In genomic region chr8:84023085-84023484, GRCm38 (mm10) we compare ENCODE assay signal across 11 mouse cellular contexts. TPM values are rescaled to one million over a fixed set of nuclear protein-coding genes. Genes with fewer than 3 reads are reported as not detected.
A peak's percentile ranks its signal among the peaks of the same experiment; 100 is the strongest.
DNase-seq lines count a peak whose midpoint lies in the region; ATAC-seq and TF ChIP-seq lines count a peak whose summit lies in the region.
"Had no signal": no experiment of that assay in that cellular context is flagged by ENCODE, and none has a peak within 500 bp of the region (broad histone marks: within the 10 kb centered on the region; RNA-seq: fewer than 3 reads in every experiment).

No protein-coding gene starts in this region.

- peak; percentile 72; the same call in 1 of the 2 replicates for TF ChIP-seq EP300 in ES-Bruce4 (IDR thresholded peaks at IDR 0.05; ENCODE audit: insufficient read depth, low read depth, low read length)

- H3K9ac ChIP-seq in ES-Bruce4 (ENCODE audit: low read depth, poor library complexity, severe bottlenecking), result no peak overlapping the region
- no peak overlapping the region for H3K9ac ChIP-seq in lung, embryonic 15.5 days
- no peak overlapping the region for H3K9ac ChIP-seq in hindbrain, embryonic 12.5 days
- H3K9ac ChIP-seq in hindbrain, postnatal 0 days (replicated peaks; ENCODE audit: low read length), result no peak overlapping the region

- H3K27me3 ChIP-seq in ES-Bruce4 (ENCODE audit: control insufficient read depth, insufficient read depth, low read length, poor library complexity, severe bottlenecking), result no peaks in the 10 kb centered on the region
- H3K27me3 ChIP-seq in lung, embryonic 15.5 days, result peaks cover 50% of the 10 kb centered on the region
- peaks cover 69% of the 10 kb centered on the region for H3K27me3 ChIP-seq in hindbrain, embryonic 12.5 days
- H3K27me3 ChIP-seq in cerebellum, adult 2 months (ENCODE audit: control insufficient read depth, insufficient read depth, low read length), result peaks cover 2% of the 10 kb centered on the region; the same call in 1 of the 2 replicates
- no peaks in the 10 kb centered on the region for H3K27me3 ChIP-seq in hindbrain, postnatal 0 days (ENCODE audit: insufficient read depth, low read length)

- H3K27ac ChIP-seq in ES-Bruce4 (ENCODE audit: insufficient read depth, low read length), result peak overlapping the region; percentile 55
- peak overlapping the region; percentile 26; the same call in 1 of the 2 replicates for H3K27ac ChIP-seq in lung, embryonic 15.5 days
- H3K27ac ChIP-seq in hindbrain, embryonic 12.5 days, result no peak overlapping the region
- no peak overlapping the region for H3K27ac ChIP-seq in cerebellum, adult 2 months (ENCODE audit: insufficient read depth, low read length)
- no peak overlapping the region for H3K27ac ChIP-seq in hindbrain, postnatal 0 days

- peak overlapping the region; percentile 14 for H3K4me2 ChIP-seq in lung, embryonic 15.5 days
- no peak overlapping the region for H3K4me2 ChIP-seq in hindbrain, embryonic 12.5 days (replicated peaks)
- H3K4me2 ChIP-seq in hindbrain, postnatal 0 days (ENCODE audit: low read depth, low read length), result no peak overlapping the region

- H3K9me3 ChIP-seq in ES-Bruce4 (replicated peaks; ENCODE audit: control insufficient read depth, insufficient read depth, low read length, poor library complexity, severe bottlenecking), result no peaks in the 10 kb centered on the region
- H3K9me3 ChIP-seq in lung, embryonic 15.5 days, result no peaks in the 10 kb centered on the region
- H3K9me3 ChIP-seq in hindbrain, embryonic 12.5 days (replicated peaks), result no peaks in the 10 kb centered on the region
- H3K9me3 ChIP-seq in hindbrain, postnatal 0 days (ENCODE audit: low read length), result no peaks in the 10 kb centered on the region

- peaks cover 4% of the 10 kb centered on the region for H3K36me3 ChIP-seq in ES-Bruce4 (ENCODE audit: control insufficient read depth, insufficient read depth, low read length, poor library complexity, severe bottlenecking)
- no peaks in the 10 kb centered on the region for H3K36me3 ChIP-seq in lung, embryonic 15.5 days
- H3K36me3 ChIP-seq in hindbrain, embryonic 12.5 days, result no peaks in the 10 kb centered on the region
- no peaks in the 10 kb centered on the region for H3K36me3 ChIP-seq in hindbrain, postnatal 0 days (ENCODE audit: insufficient read depth, low read length)

- TF ChIP-seq CTCF in ES-Bruce4 (IDR thresholded peaks at IDR 0.05; ENCODE audit: low read depth, low read length), result no peak
- no peak for TF ChIP-seq CTCF in cerebellum, adult 2 months (IDR thresholded peaks at IDR 0.05; ENCODE audit: borderline replicate concordance, insufficient read depth, low read depth, low read length)
- TF ChIP-seq CTCF in hindbrain, postnatal 0 days (IDR thresholded peaks at IDR 0.05; ENCODE audit: low read depth), result no peak

- 5% methylated on average over 5 of the region's 5 CpGs for WGBS in lung, embryonic 15.5 days
- 51% methylated on average over 5 of the region's 5 CpGs for WGBS in hindbrain, embryonic 12.5 days
- WGBS in cerebellum, adult 2 months, result 29% methylated on average over 5 of the region's 5 CpGs
- WGBS in hindbrain, postnatal 0 days, result 59% methylated on average over 5 of the region's 5 CpGs

- TF ChIP-seq POLR2A in ES-Bruce4 (IDR thresholded peaks at IDR 0.05; ENCODE audit: insufficient read depth, low read length), result no peak
- TF ChIP-seq POLR2A in cerebellum, adult 2 months (IDR thresholded peaks at IDR 0.05; ENCODE audit: borderline replicate concordance, insufficient read depth, low read length), result no peak

- no peak overlapping the region for H3K4me3 ChIP-seq in ES-Bruce4 (ENCODE audit: low read depth, low read length)
- H3K4me3 ChIP-seq in lung, embryonic 15.5 days, result no peak overlapping the region
- H3K4me3 ChIP-seq in hindbrain, embryonic 12.5 days, result no peak overlapping the region
- H3K4me3 ChIP-seq in cerebellum, adult 2 months (replicated peaks; ENCODE audit: insufficient read depth, low read depth, low read length), result no peak overlapping the region
- no peak overlapping the region for H3K4me3 ChIP-seq in hindbrain, postnatal 0 days (ENCODE audit: low read length)

- peaks cover 15% of the 10 kb centered on the region for H3K4me1 ChIP-seq in ES-Bruce4 (ENCODE audit: control insufficient read depth, insufficient read depth, low read length)
- peaks cover 54% of the 10 kb centered on the region for H3K4me1 ChIP-seq in lung, embryonic 15.5 days
- H3K4me1 ChIP-seq in hindbrain, embryonic 12.5 days, result peaks cover 13% of the 10 kb centered on the region
- no peaks in the 10 kb centered on the region; the same call in 1 of the 2 replicates for H3K4me1 ChIP-seq in cerebellum, adult 2 months (ENCODE audit: control insufficient read depth, insufficient read depth, low read length)
- peaks cover 7% of the 10 kb centered on the region; the same call in 1 of the 2 replicates for H3K4me1 ChIP-seq in hindbrain, postnatal 0 days (ENCODE audit: insufficient read depth, low read length)

- ATAC-seq in lung, embryonic 15.5 days (ENCODE audit: borderline replicate concordance, extremely low read depth, low FRiP score, low TSS enrichment), result no peak
- no peak for ATAC-seq in hindbrain, embryonic 12.5 days (ENCODE audit: low FRiP score)
- ATAC-seq in hindbrain, postnatal 0 days, result no peak

- peak; percentile 54 to 72 for DNase-seq in gastrocnemius, adult 8-10 months (ENCODE audit: low spot score in 2 of 2)
- DNase-seq in heart, postnatal 4 days, result peak; percentile 86
- no peak for DNase-seq in cerebellum, adult 2 months
- DNase-seq in hindbrain, postnatal 0 days (ENCODE audit: low spot score), result no peak
- DNase-seq in layer of hippocampus, adult 9-11 months, result no peak
- DNase-seq: right cerebral cortex, postnatal 4 days had no signal

RNA-seq across cellular contexts. Expression of gene Palm3, which starts 1.8 kb away (rescaled TPM):
- polyA plus RNA-seq in ES-Bruce4 (2011; ENCODE audit: insufficient read depth, insufficient read length, low read depth, missing spikeins), result 61.7 and 62.8 TPM in 2 replicates
- under 1 TPM in 2 of 4 experiments, not detected in 2; 0.11 to 0.16 TPM for total RNA-seq in gastrocnemius, adult 8-10 months (2022)
- under 1 TPM; 0.31 to 0.38 TPM for total RNA-seq in heart, postnatal 4 days (2021)
- 6.0 and 6.7 TPM in 2 replicates for polyA plus RNA-seq in lung, embryonic 15.5 days (2015; fragmentation: Nextera tagmentation; extraction: Ambion mirVana)
- polyA plus RNA-seq in hindbrain, embryonic 12.5 days (2016; fragmentation: Nextera tagmentation; extraction: Ambion mirVana), result 8.6 and 10.9 TPM in 2 replicates
- polyA plus RNA-seq in cerebellum, adult 2 months (2012; rRNA removed), result 2.8 and 4.1 TPM in 2 replicates
- total RNA-seq in hindbrain, postnatal 0 days (2014; rRNA removed), result 4.5 and 9.6 TPM in 2 replicates
- 8.2 and 8.8 TPM in 2 replicates for polyA plus RNA-seq in hindbrain, postnatal 0 days (2015; fragmentation: Nextera tagmentation; extraction: Ambion mirVana)

RNA-seq across cellular contexts. Expression of gene 2210011C24Rik, which starts 11.1 kb away (rescaled TPM):
- 11.2 and 15.9 TPM in 2 replicates for polyA plus RNA-seq in ES-Bruce4 (2011; ENCODE audit: insufficient read depth, insufficient read length, low read depth, missing spikeins)
- 1 to 10 TPM; 1.1 to 3.9 (median 2.5) TPM for total RNA-seq in gastrocnemius, adult 8-10 months (2022)
- 1 to 10 TPM in 1 of 2 experiments, under 1 TPM in 1; 0.93 to 1.4 TPM for total RNA-seq in heart, postnatal 4 days (2021)
- polyA plus RNA-seq in lung, embryonic 15.5 days (2015; fragmentation: Nextera tagmentation; extraction: Ambion mirVana), result 2.2 and 2.6 TPM in 2 replicates
- not detected in 2 replicates for polyA plus RNA-seq in hindbrain, embryonic 12.5 days (2016; fragmentation: Nextera tagmentation; extraction: Ambion mirVana)
- 4.6 and 7.8 TPM in 2 replicates for polyA plus RNA-seq in cerebellum, adult 2 months (2012; rRNA removed)
- 0.25 and 4.2 TPM in 2 replicates for total RNA-seq in hindbrain, postnatal 0 days (2014; rRNA removed)
- 1.2 and 1.9 TPM in 2 replicates for polyA plus RNA-seq in hindbrain, postnatal 0 days (2015; fragmentation: Nextera tagmentation; extraction: Ambion mirVana)

RNA-seq across cellular contexts. Expression of gene Il27ra, which starts 19.3 kb away (rescaled TPM):
- 0.33 and 0.61 TPM in 2 replicates for polyA plus RNA-seq in ES-Bruce4 (2011; ENCODE audit: insufficient read depth, insufficient read length, low read depth, missing spikeins)
- under 1 TPM; 0.27 to 0.56 (median 0.43) TPM for total RNA-seq in gastrocnemius, adult 8-10 months (2022)
- total RNA-seq in heart, postnatal 4 days (2021), result 1 to 10 TPM; 4.0 to 4.2 TPM
- polyA plus RNA-seq in lung, embryonic 15.5 days (2015; fragmentation: Nextera tagmentation; extraction: Ambion mirVana), result 1.4 and 2.2 TPM in 2 replicates
- 0.14 and 0.33 TPM in 2 replicates for polyA plus RNA-seq in hindbrain, embryonic 12.5 days (2016; fragmentation: Nextera tagmentation; extraction: Ambion mirVana)
- polyA plus RNA-seq in cerebellum, adult 2 months (2012; rRNA removed), result 0.17 and 0.21 TPM in 2 replicates
- total RNA-seq in hindbrain, postnatal 0 days (2014; rRNA removed), result 0.29 and 0.47 TPM in 2 replicates
- 0.29 and 0.62 TPM in 2 replicates for polyA plus RNA-seq in hindbrain, postnatal 0 days (2015; fragmentation: Nextera tagmentation; extraction: Ambion mirVana)

RNA-seq across cellular contexts. Expression of gene Rln3, which starts 21.7 kb away (rescaled TPM):
- polyA plus RNA-seq in ES-Bruce4 (2011; ENCODE audit: insufficient read depth, insufficient read length, low read depth, missing spikeins), result 1.4 and 1.9 TPM in 2 replicates
- not detected for total RNA-seq in gastrocnemius, adult 8-10 months (2022)
- not detected for total RNA-seq in heart, postnatal 4 days (2021)
- polyA plus RNA-seq in lung, embryonic 15.5 days (2015; fragmentation: Nextera tagmentation; extraction: Ambion mirVana), result not detected in 2 replicates
- not detected in 2 replicates for polyA plus RNA-seq in hindbrain, embryonic 12.5 days (2016; fragmentation: Nextera tagmentation; extraction: Ambion mirVana)
- 2.6 and 7.4 TPM in 2 replicates for polyA plus RNA-seq in cerebellum, adult 2 months (2012; rRNA removed)
- total RNA-seq in hindbrain, postnatal 0 days (2014; rRNA removed), result 9.0 and 18.8 TPM in 2 replicates
- polyA plus RNA-seq in hindbrain, postnatal 0 days (2015; fragmentation: Nextera tagmentation; extraction: Ambion mirVana), result 6.1 and 6.6 TPM in 2 replicates
- total RNA-seq: left cerebral cortex, postnatal 14 days had no signal
- polyA plus RNA-seq: cortical plate, adult 2 months had no signal

RNA-seq across cellular contexts. Expression of gene 1700067K01Rik, which starts 21.8 kb away (rescaled TPM):
- polyA plus RNA-seq in ES-Bruce4 (2011; ENCODE audit: insufficient read depth, insufficient read length, low read depth, missing spikeins), result 1.5 and 2.4 TPM in 2 replicates
- not detected for total RNA-seq in gastrocnemius, adult 8-10 months (2022)
- total RNA-seq in heart, postnatal 4 days (2021), result under 1 TPM in 1 of 2 experiments, not detected in 1; 0.83 TPM
- polyA plus RNA-seq in lung, embryonic 15.5 days (2015; fragmentation: Nextera tagmentation; extraction: Ambion mirVana), result 0.93 and 0.98 TPM in 2 replicates
- 0.89 and 1.5 TPM in 2 replicates for polyA plus RNA-seq in hindbrain, embryonic 12.5 days (2016; fragmentation: Nextera tagmentation; extraction: Ambion mirVana)
- 0.11 and 0.14 TPM in 2 replicates for polyA plus RNA-seq in cerebellum, adult 2 months (2012; rRNA removed)
- not detected in 2 replicates for total RNA-seq in hindbrain, postnatal 0 days (2014; rRNA removed)
- 0.49 and 0.51 TPM in 2 replicates for polyA plus RNA-seq in hindbrain, postnatal 0 days (2015; fragmentation: Nextera tagmentation; extraction: Ambion mirVana)

Comparison
In these comparisons a context has a peak if more than half of its experiments do, and no peak if none do; other contexts are left out.
1. H3K27ac ChIP-seq: peak in ES-Bruce4 (single experiment) and lung, embryonic 15.5 days (single experiment); none in hindbrain, embryonic 12.5 days (single experiment), cerebellum, adult 2 months (single experiment) and hindbrain, postnatal 0 days (single experiment).
2. DNase-seq: peak in gastrocnemius, adult 8-10 months (2 of 2) and heart, postnatal 4 days (single experiment); none in cerebellum, adult 2 months (0 of 2), hindbrain, postnatal 0 days (single experiment) and layer of hippocampus, adult 9-11 months (single experiment).